Mouse (Mus musculus): ENCODE measurements at regions not wholly inside any gene's neighbourhood (a gene's known extent, or its start where the extent isn't known, plus 50 kb on each side); places are given as distances from the start of the nearest gene placed in this dataset.

GRCm38 (mm10) chr1:128747196-128747790 is 155.2 kb upstream of the Cxcr4 start:
- no peak for TF ChIP-seq CTCF (IDR thresholded peaks at IDR 0.05; ENCODE audit: low read depth)
- no peak for TF ChIP-seq EP300 (IDR thresholded peaks at IDR 0.05; ENCODE audit: low read depth)

All from liver, embryonic 14.5 days (tissue).